In genomic region chr17:13797691-13798090, GRCm38 (mm10) we compare ENCODE assay signal across 31 mouse cellular contexts. TPM values are rescaled to one million over a fixed set of nuclear protein-coding genes. Genes with fewer than 3 reads are reported as not detected.
"Had no signal": no experiment of that assay in that cellular context is flagged by ENCODE, and none has a peak within 500 bp of the region (broad histone marks: within the 10 kb centered on the region; RNA-seq: fewer than 3 reads in every experiment).

No protein-coding gene starts in this region.

- DNase-seq: cerebellum, adult 2 months; cerebellum, adult 8-10 months; cerebellum, adult 9-10 months; cerebellum, adult 9-11 months; cerebellum, postnatal 10 days; cerebellum, postnatal 14 days; cerebellum, postnatal 25 days; cerebellum, postnatal 36 days; embryo, embryonic 11 days; forebrain, postnatal 0 days; gastrocnemius, adult 2 months; gastrocnemius, postnatal 10 days; gastrocnemius, postnatal 14 days; gastrocnemius, postnatal 25 days; gastrocnemius, postnatal 36 days; heart, adult 11 months; heart, adult 18-20 months; heart, adult 2 months had no signal

- H3K36me3 ChIP-seq: embryonic facial prominence, embryonic 10.5 days; embryonic facial prominence, embryonic 12.5 days; embryonic facial prominence, embryonic 13.5 days; embryonic facial prominence, embryonic 15.5 days; forebrain, embryonic 10.5 days; forebrain, embryonic 12.5 days; forebrain, embryonic 15.5 days had no signal

- H3K9ac ChIP-seq: embryonic facial prominence, embryonic 12.5 days; embryonic facial prominence, embryonic 13.5 days; embryonic facial prominence, embryonic 15.5 days; forebrain, embryonic 12.5 days; forebrain, embryonic 13.5 days; forebrain, embryonic 15.5 days; forebrain, postnatal 0 days had no signal

- H3K4me3 ChIP-seq: embryonic facial prominence, embryonic 10.5 days; embryonic facial prominence, embryonic 12.5 days; embryonic facial prominence, embryonic 13.5 days; embryonic facial prominence, embryonic 15.5 days; erythroblast, embryonic 14.5 days; forebrain, embryonic 10.5 days; forebrain, embryonic 12.5 days; forebrain, embryonic 13.5 days; forebrain, embryonic 15.5 days; gastrocnemius, adult 2 months; heart, adult 2 months had no signal

- H3K27ac ChIP-seq: embryonic facial prominence, embryonic 10.5 days; embryonic facial prominence, embryonic 12.5 days; embryonic facial prominence, embryonic 13.5 days; embryonic facial prominence, embryonic 15.5 days; forebrain, embryonic 10.5 days; forebrain, embryonic 12.5 days; forebrain, embryonic 13.5 days; forebrain, embryonic 15.5 days; gastrocnemius, adult 2 months; heart, adult 2 months had no signal

- H3K4me2 ChIP-seq: embryonic facial prominence, embryonic 12.5 days; embryonic facial prominence, embryonic 13.5 days; embryonic facial prominence, embryonic 15.5 days; forebrain, embryonic 12.5 days; forebrain, embryonic 13.5 days; forebrain, embryonic 15.5 days had no signal

- H3K4me1 ChIP-seq: embryonic facial prominence, embryonic 12.5 days; embryonic facial prominence, embryonic 13.5 days; embryonic facial prominence, embryonic 15.5 days; forebrain, embryonic 10.5 days; forebrain, embryonic 12.5 days; forebrain, embryonic 13.5 days; forebrain, embryonic 15.5 days had no signal

- H3K27me3 ChIP-seq: embryonic facial prominence, embryonic 12.5 days; embryonic facial prominence, embryonic 13.5 days; embryonic facial prominence, embryonic 15.5 days; forebrain, embryonic 12.5 days; forebrain, embryonic 13.5 days; forebrain, embryonic 15.5 days had no signal

- ATAC-seq: forebrain, embryonic 13.5 days; forebrain, embryonic 14.5 days; forebrain, embryonic 15.5 days; forebrain, embryonic 16.5 days; forebrain, postnatal 0 days had no signal

- H3K9me3 ChIP-seq: embryonic facial prominence, embryonic 10.5 days; embryonic facial prominence, embryonic 12.5 days; embryonic facial prominence, embryonic 13.5 days; embryonic facial prominence, embryonic 15.5 days; forebrain, embryonic 10.5 days; forebrain, embryonic 12.5 days; forebrain, embryonic 13.5 days; forebrain, embryonic 15.5 days had no signal

RNA-seq across cellular contexts. Expression of gene Tcte2, which starts 36.1 kb away (rescaled TPM):
- total RNA-seq: common myeloid progenitor, adult 5-6 weeks; granulocyte monocyte progenitor cell, adult 5-6 weeks had no signal
- polyA plus RNA-seq: erythroblast, embryonic 14.5 days had no signal

RNA-seq across cellular contexts. Expression of gene Afdn, which starts 37.4 kb away (rescaled TPM):
- polyA plus RNA-seq: erythroblast, embryonic 14.5 days had no signal
